Mouse (Mus musculus): ENCODE results near the gene AW822073. TPM values are rescaled to one million over a fixed set of nuclear protein-coding genes. Genes with fewer than 3 reads are reported as not detected.
"Not testable (repeated sequence)": the region's sequence is repeated elsewhere in the genome, so short reads cannot be mapped to it uniquely, and the experiment has no call there.

Gene AW822073
- polyA plus RNA-seq, 1 experiment from 2014 or later = not detected

GRCm38 (mm10) chr10:58234985-58235384 is 10.3 kb upstream of the AW822073 start:
- not testable (repeated sequence) for H3K27me3 ChIP-seq (replicated peaks; ENCODE audit: control insufficient read depth, insufficient read depth, low read length); H3K9ac ChIP-seq (ENCODE audit: low read depth, low read length); H3K4me3 ChIP-seq (ENCODE audit: low read depth, low read length); H3K4me1 ChIP-seq (replicated peaks; ENCODE audit: control insufficient read depth, insufficient read depth, low read length); H3K4me2 ChIP-seq; H3K27ac ChIP-seq (ENCODE audit: low read depth, low read length); H3K36me3 ChIP-seq (ENCODE audit: control insufficient read depth, insufficient read depth, low read length); ATAC-seq (replicated peaks; ENCODE audit: low FRiP score); DNase-seq (ENCODE audit: low spot score)
- H3K9me3 ChIP-seq (ENCODE audit: control insufficient read depth, low read length) = peaks cover 12% of the 10 kb centered on the region
- WGBS = 75% methylated on average over 4 of the region's 4 CpGs

GRCm38 (mm10) chr10:58233740-58234121 is 9.0 kb upstream of the AW822073 start:
- not testable (repeated sequence) for H3K27me3 ChIP-seq (replicated peaks; ENCODE audit: control insufficient read depth, insufficient read depth, low read length); DNase-seq (ENCODE audit: low spot score); H3K4me2 ChIP-seq; H3K36me3 ChIP-seq (ENCODE audit: control insufficient read depth, insufficient read depth, low read length); H3K4me1 ChIP-seq (replicated peaks; ENCODE audit: control insufficient read depth, insufficient read depth, low read length); H3K4me3 ChIP-seq (ENCODE audit: low read depth, low read length); H3K9me3 ChIP-seq (ENCODE audit: control insufficient read depth, low read length); H3K27ac ChIP-seq (ENCODE audit: low read depth, low read length); ATAC-seq (replicated peaks; ENCODE audit: low FRiP score); H3K9ac ChIP-seq (ENCODE audit: low read depth, low read length)

- ATAC-seq (replicated peaks; ENCODE audit: low FRiP score) = peak; percentile 37
- H3K4me1 ChIP-seq (replicated peaks; ENCODE audit: control insufficient read depth, insufficient read depth, low read length) = not testable (repeated sequence)
Observed at GRCm38 (mm10) chr10:58233054-58233739, 8.5 kb upstream of the AW822073 start.

GRCm38 (mm10) chr10:58232641-58232969 is 7.9 kb upstream of the AW822073 start, which contains the start of gene Duxf3:
TSS of gene Duxf3 (minus strand) at chr10:58232675.
- H3K4me3 ChIP-seq (ENCODE audit: low read depth, low read length); H3K27ac ChIP-seq (ENCODE audit: low read depth, low read length); H3K9ac ChIP-seq (ENCODE audit: low read depth, low read length); H3K36me3 ChIP-seq (ENCODE audit: control insufficient read depth, insufficient read depth, low read length); H3K27me3 ChIP-seq (replicated peaks; ENCODE audit: control insufficient read depth, insufficient read depth, low read length); DNase-seq (ENCODE audit: low spot score); H3K4me1 ChIP-seq (replicated peaks; ENCODE audit: control insufficient read depth, insufficient read depth, low read length); H3K4me2 ChIP-seq; H3K9me3 ChIP-seq (ENCODE audit: control insufficient read depth, low read length): not testable (repeated sequence)
- WGBS = 77% methylated on average over 6 of the region's 8 CpGs
- ATAC-seq (replicated peaks; ENCODE audit: low FRiP score) = peak; percentile 56

More at GRCm38 (mm10) chr10:58233054-58233739, 8.5 kb upstream of the AW822073 start:
- not testable (repeated sequence) for H3K27ac ChIP-seq (ENCODE audit: low read depth, low read length); H3K27me3 ChIP-seq (replicated peaks; ENCODE audit: control insufficient read depth, insufficient read depth, low read length); H3K9ac ChIP-seq (ENCODE audit: low read depth, low read length); H3K4me3 ChIP-seq (ENCODE audit: low read depth, low read length); H3K4me2 ChIP-seq; H3K36me3 ChIP-seq (ENCODE audit: control insufficient read depth, insufficient read depth, low read length); DNase-seq (ENCODE audit: low spot score); H3K9me3 ChIP-seq (ENCODE audit: control insufficient read depth, low read length)
- 73% methylated on average over 9 of the region's 10 CpGs for WGBS

- not testable (repeated sequence) for H3K36me3 ChIP-seq (ENCODE audit: control insufficient read depth, insufficient read depth, low read length); H3K27ac ChIP-seq (ENCODE audit: low read depth, low read length); H3K27me3 ChIP-seq (replicated peaks; ENCODE audit: control insufficient read depth, insufficient read depth, low read length); H3K9me3 ChIP-seq (ENCODE audit: control insufficient read depth, low read length); H3K4me3 ChIP-seq (ENCODE audit: low read depth, low read length); H3K4me2 ChIP-seq; H3K4me1 ChIP-seq (replicated peaks; ENCODE audit: control insufficient read depth, insufficient read depth, low read length); H3K9ac ChIP-seq (ENCODE audit: low read depth, low read length)
- peak; percentile 79 for DNase-seq (ENCODE audit: low spot score)
- ATAC-seq (replicated peaks; ENCODE audit: low FRiP score) = peak; percentile 78
- 85% methylated on average over 32 of the region's 35 CpGs for WGBS
Observed at GRCm38 (mm10) chr10:58231779-58232640, 7.3 kb upstream of the AW822073 start.

- peak; percentile 21; the same call in 1 of the 2 replicates for ATAC-seq (replicated peaks; ENCODE audit: low FRiP score)
- WGBS = 78% methylated on average over 5 of the region's 7 CpGs
- H3K36me3 ChIP-seq (ENCODE audit: control insufficient read depth, insufficient read depth, low read length) = not testable (repeated sequence)
Observed at GRCm38 (mm10) chr10:58231088-58231487, 6.4 kb upstream of the AW822073 start.

GRCm38 (mm10) chr10:58230021-58230420 is 5.3 kb upstream of the AW822073 start:
- H3K27ac ChIP-seq (ENCODE audit: low read depth, low read length); DNase-seq (ENCODE audit: low spot score); ATAC-seq (replicated peaks; ENCODE audit: low FRiP score); H3K4me3 ChIP-seq (ENCODE audit: low read depth, low read length); H3K4me1 ChIP-seq (replicated peaks; ENCODE audit: control insufficient read depth, insufficient read depth, low read length); H3K9me3 ChIP-seq (ENCODE audit: control insufficient read depth, low read length); H3K27me3 ChIP-seq (replicated peaks; ENCODE audit: control insufficient read depth, insufficient read depth, low read length); H3K9ac ChIP-seq (ENCODE audit: low read depth, low read length); H3K4me2 ChIP-seq; H3K36me3 ChIP-seq (ENCODE audit: control insufficient read depth, insufficient read depth, low read length): not testable (repeated sequence)
- 57% methylated on average over 3 of the region's 3 CpGs for WGBS

More at GRCm38 (mm10) chr10:58231088-58231487, 6.4 kb upstream of the AW822073 start:
- DNase-seq (ENCODE audit: low spot score); H3K27me3 ChIP-seq (replicated peaks; ENCODE audit: control insufficient read depth, insufficient read depth, low read length); H3K27ac ChIP-seq (ENCODE audit: low read depth, low read length); H3K4me3 ChIP-seq (ENCODE audit: low read depth, low read length); H3K9ac ChIP-seq (ENCODE audit: low read depth, low read length); H3K9me3 ChIP-seq (ENCODE audit: control insufficient read depth, low read length); H3K4me2 ChIP-seq; H3K4me1 ChIP-seq (replicated peaks; ENCODE audit: control insufficient read depth, insufficient read depth, low read length): not testable (repeated sequence)

GRCm38 (mm10) chr10:58227798-58228197 is 3.1 kb upstream of the AW822073 start:
- ATAC-seq (replicated peaks; ENCODE audit: low FRiP score); DNase-seq (ENCODE audit: low spot score); H3K4me2 ChIP-seq; H3K4me3 ChIP-seq (ENCODE audit: low read depth, low read length); H3K4me1 ChIP-seq (replicated peaks; ENCODE audit: control insufficient read depth, insufficient read depth, low read length); H3K27me3 ChIP-seq (replicated peaks; ENCODE audit: control insufficient read depth, insufficient read depth, low read length); H3K27ac ChIP-seq (ENCODE audit: low read depth, low read length); H3K36me3 ChIP-seq (ENCODE audit: control insufficient read depth, insufficient read depth, low read length); H3K9ac ChIP-seq (ENCODE audit: low read depth, low read length): not testable (repeated sequence)
- peaks cover 13% of the 10 kb centered on the region; the same call in 1 of the 2 replicates for H3K9me3 ChIP-seq (ENCODE audit: control insufficient read depth, low read length)
- WGBS = 82% methylated on average over 2 of the region's 6 CpGs

Measured in liver, embryonic 11.5 days (tissue).